ENCODE assay signal across 14 mouse cellular contexts in genomic region chr1:179217036-179217435, GRCm38 (mm10).
A peak's percentile ranks its signal among the peaks of the same experiment; 100 is the strongest.
DNase-seq lines count a peak whose midpoint lies in the region; ATAC-seq and TF ChIP-seq lines count a peak whose summit lies in the region.
"Had no signal": no experiment of that assay in that cellular context is flagged by ENCODE, and none has a peak within 500 bp of the region (broad histone marks: within the 10 kb centered on the region; RNA-seq: fewer than 3 reads in every experiment).

No protein-coding gene starts in this region.

- no peak for TF ChIP-seq CTCF in heart, adult 2 months (IDR thresholded peaks at IDR 0.05)

- no peak overlapping the region for H3K9ac ChIP-seq in lung, embryonic 16.5 days (ENCODE audit: low read length)
- H3K9ac ChIP-seq in heart, adult 2 months (ENCODE audit: low read depth, low read length), result no peak overlapping the region
- H3K9ac ChIP-seq: embryonic facial prominence, embryonic 12.5 days; hindbrain, embryonic 12.5 days; liver, embryonic 12.5 days had no signal

- WGBS in lung, embryonic 16.5 days, result 20% methylated on average over 4 of the region's 4 CpGs
- WGBS in embryonic facial prominence, embryonic 10.5 days, result 32% methylated on average over 4 of the region's 4 CpGs
- WGBS in heart, adult 2 months, result 61% methylated on average over 4 of the region's 4 CpGs

- no peak for TF ChIP-seq POLR2A in heart, adult 2 months (IDR thresholded peaks at IDR 0.05; ENCODE audit: insufficient read depth, low read depth, low read length)

- H3K9me3 ChIP-seq in lung, embryonic 16.5 days (ENCODE audit: control insufficient read depth, low read length), result no peaks in the 10 kb centered on the region
- H3K9me3 ChIP-seq in embryonic facial prominence, embryonic 10.5 days, result no peaks in the 10 kb centered on the region
- H3K9me3 ChIP-seq: embryonic facial prominence, embryonic 12.5 days; hindbrain, embryonic 12.5 days; liver, embryonic 12.5 days had no signal

- H3K79me2 ChIP-seq in heart, adult 2 months (replicated peaks; ENCODE audit: control insufficient read depth, insufficient read depth, low read length), result no peaks in the 10 kb centered on the region

- H3K4me1 ChIP-seq in lung, embryonic 16.5 days (replicated peaks; ENCODE audit: control insufficient read depth, insufficient read depth, low read length), result peaks cover 6% of the 10 kb centered on the region
- H3K4me1 ChIP-seq in embryonic facial prominence, embryonic 10.5 days, result peaks cover 60% of the 10 kb centered on the region
- H3K4me1 ChIP-seq in heart, adult 2 months (ENCODE audit: control insufficient read depth, insufficient read depth, low read length), result no peaks in the 10 kb centered on the region

- no peak overlapping the region for H3K4me3 ChIP-seq in lung, embryonic 16.5 days (ENCODE audit: low read length)
- H3K4me3 ChIP-seq in embryonic facial prominence, embryonic 10.5 days, result no peak overlapping the region
- no peak overlapping the region for H3K4me3 ChIP-seq in heart, adult 2 months
- H3K4me3 ChIP-seq: embryonic facial prominence, embryonic 12.5 days; hindbrain, embryonic 12.5 days; liver, embryonic 12.5 days had no signal

- TF ChIP-seq EP300 in heart, adult 2 months (IDR thresholded peaks at IDR 0.05; ENCODE audit: insufficient read depth, low read depth, low read length), result no peak

- H3K36me3 ChIP-seq in lung, embryonic 16.5 days (ENCODE audit: control insufficient read depth, insufficient read depth, low read length), result no peaks in the 10 kb centered on the region
- H3K36me3 ChIP-seq in embryonic facial prominence, embryonic 10.5 days (replicated peaks), result no peaks in the 10 kb centered on the region
- no peaks in the 10 kb centered on the region for H3K36me3 ChIP-seq in heart, adult 2 months (ENCODE audit: control insufficient read depth, insufficient read depth, low read length)
- H3K36me3 ChIP-seq: embryonic facial prominence, embryonic 12.5 days; hindbrain, embryonic 12.5 days; liver, embryonic 12.5 days had no signal

- no peaks in the 10 kb centered on the region for H3K27me3 ChIP-seq in lung, embryonic 16.5 days (ENCODE audit: control insufficient read depth, insufficient read depth, low read depth, low read length)
- no peaks in the 10 kb centered on the region for H3K27me3 ChIP-seq in embryonic facial prominence, embryonic 10.5 days (replicated peaks; ENCODE audit: low read depth, poor library complexity, severe bottlenecking)
- H3K27me3 ChIP-seq in heart, adult 2 months (ENCODE audit: control insufficient read depth, insufficient read depth, low read length), result no peaks in the 10 kb centered on the region
- H3K27me3 ChIP-seq: embryonic facial prominence, embryonic 12.5 days; hindbrain, embryonic 12.5 days; liver, embryonic 12.5 days had no signal

- H3K4me2 ChIP-seq in lung, embryonic 16.5 days (ENCODE audit: low read depth, low read length), result no peak overlapping the region
- H3K4me2 ChIP-seq: embryonic facial prominence, embryonic 12.5 days; hindbrain, embryonic 12.5 days; liver, embryonic 12.5 days had no signal

- DNase-seq in cerebellum, adult 11 months, result peak; percentile 9
- no peak for DNase-seq in cerebellum, postnatal 14 days
- no peak for DNase-seq in lung, postnatal 14 days
- DNase-seq in brain, adult 2 months (ENCODE audit: low read depth, low spot score), result peak; percentile 70
- DNase-seq in embryonic facial prominence, embryonic 10.5 days (ENCODE audit: low spot score), result no peak
- DNase-seq in layer of hippocampus, postnatal 36 days, result no peak
- no peak for DNase-seq in heart, adult 2 months
- DNase-seq: kidney, adult 9 months; midbrain, embryonic 14.5 days; spleen, adult 18-20 months had no signal

- intact Hi-C loops in heart, adult 2 months (cut with DNase I), result no loop called here

- 0 out of 2 replicates have a peak overlapping the region, but pooled peaks have one; percentile 20 for H3K27ac ChIP-seq in lung, embryonic 16.5 days (ENCODE audit: low read length)
- H3K27ac ChIP-seq in embryonic facial prominence, embryonic 10.5 days (replicated peaks), result peak overlapping the region; percentile 57
- no peak overlapping the region for H3K27ac ChIP-seq in heart, adult 2 months
- H3K27ac ChIP-seq: embryonic facial prominence, embryonic 12.5 days; hindbrain, embryonic 12.5 days; liver, embryonic 12.5 days had no signal

- no peak for ATAC-seq in lung, embryonic 16.5 days (ENCODE audit: low read depth)
- ATAC-seq: liver, embryonic 12.5 days had no signal

Comparison
In these comparisons a context has a peak if more than half of its experiments do, and no peak if none do; other contexts are left out.
1. DNase-seq: peak in cerebellum, adult 11 months (single experiment) and brain, adult 2 months (single experiment); none in cerebellum, postnatal 14 days (0 of 2), lung, postnatal 14 days (single experiment), embryonic facial prominence, embryonic 10.5 days (single experiment), layer of hippocampus, postnatal 36 days (0 of 2) and heart, adult 2 months (0 of 2).